8 mouse cellular contexts compared by ENCODE assay signal in the genomic region with DNA sequence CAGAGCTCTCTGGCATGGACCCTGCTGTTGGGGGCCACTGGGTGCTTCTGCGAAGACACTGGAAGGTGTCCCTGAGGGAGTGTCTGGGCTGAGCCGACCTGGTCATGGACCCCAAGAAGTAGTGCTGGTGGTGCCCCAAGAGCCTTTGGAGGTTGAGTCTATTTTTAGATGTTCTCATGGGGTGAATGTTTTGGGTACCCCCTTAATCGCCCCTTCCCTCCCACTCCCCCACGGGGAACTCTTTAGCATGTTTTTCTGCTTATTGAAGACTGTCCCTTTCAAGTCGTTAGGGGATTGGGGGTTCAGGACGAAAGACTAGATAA. TPM values are rescaled to one million over a fixed set of nuclear protein-coding genes. Genes with fewer than 3 reads are reported as not detected.
A peak's percentile ranks its signal among the peaks of the same experiment; 100 is the strongest.
DNase-seq lines count a peak whose midpoint lies in the region; ATAC-seq and TF ChIP-seq lines count a peak whose summit lies in the region.

No protein-coding gene starts in this region.

- 9% methylated on average over 6 of the region's 6 CpGs for WGBS in kidney, embryonic 15.5 days
- 3% methylated on average over 6 of the region's 6 CpGs for WGBS in hindbrain, embryonic 15.5 days
- 2% methylated on average over 6 of the region's 6 CpGs for WGBS in midbrain, embryonic 15.5 days

- TF ChIP-seq POLR2A in cortical plate, adult 2 months (IDR thresholded peaks at IDR 0.05; ENCODE audit: extremely low read depth, insufficient read depth, low read length), result no peak

- no peaks in the 10 kb centered on the region for H3K27me3 ChIP-seq in kidney, embryonic 15.5 days
- no peaks in the 10 kb centered on the region for H3K27me3 ChIP-seq in hindbrain, embryonic 15.5 days
- H3K27me3 ChIP-seq in midbrain, embryonic 15.5 days (replicated peaks), result no peaks in the 10 kb centered on the region

- H3K27ac ChIP-seq in kidney, embryonic 15.5 days, result peak overlapping the region; percentile 100
- peak overlapping the region; percentile 78; the same call in 1 of the 2 replicates for H3K27ac ChIP-seq in cortical plate, adult 2 months (ENCODE audit: insufficient read depth, low read length)
- H3K27ac ChIP-seq in hindbrain, embryonic 15.5 days (replicated peaks), result peak overlapping the region; percentile 99
- H3K27ac ChIP-seq in midbrain, embryonic 15.5 days, result peak overlapping the region; percentile 99

- no peak for ATAC-seq in kidney, embryonic 15.5 days (replicated peaks; ENCODE audit: low FRiP score)
- 0 out of 2 replicates have a peak, but pooled peaks have one; percentile 20 for ATAC-seq in hindbrain, embryonic 15.5 days (ENCODE audit: low FRiP score, low read depth)
- ATAC-seq in midbrain, embryonic 15.5 days (replicated peaks), result peak; percentile 30
- no peak for ATAC-seq in megakaryocyte progenitor cell, adult 5-6 weeks (replicated peaks; ENCODE audit: poor library complexity)

- peaks cover 17% of the 10 kb centered on the region for H3K36me3 ChIP-seq in kidney, embryonic 15.5 days
- H3K36me3 ChIP-seq in hindbrain, embryonic 15.5 days, result no peaks in the 10 kb centered on the region
- H3K36me3 ChIP-seq in midbrain, embryonic 15.5 days (replicated peaks), result no peaks in the 10 kb centered on the region

- H3K4me1 ChIP-seq in kidney, embryonic 15.5 days, result peaks cover 15% of the 10 kb centered on the region
- H3K4me1 ChIP-seq in cortical plate, adult 2 months (ENCODE audit: control insufficient read depth, insufficient read depth, low read length), result no peaks in the 10 kb centered on the region; the same call in 1 of the 2 replicates
- H3K4me1 ChIP-seq in hindbrain, embryonic 15.5 days (replicated peaks), result peaks cover 16% of the 10 kb centered on the region
- peaks cover 15% of the 10 kb centered on the region for H3K4me1 ChIP-seq in midbrain, embryonic 15.5 days

- peak overlapping the region; percentile 97 for H3K9ac ChIP-seq in kidney, embryonic 15.5 days
- peak overlapping the region; percentile 92 for H3K9ac ChIP-seq in hindbrain, embryonic 15.5 days
- H3K9ac ChIP-seq in midbrain, embryonic 15.5 days, result peak overlapping the region; percentile 90

- H3K4me3 ChIP-seq in kidney, embryonic 15.5 days (replicated peaks), result peak overlapping the region; percentile 84
- H3K4me3 ChIP-seq in cortical plate, adult 2 months (ENCODE audit: insufficient read depth, low read length), result peak overlapping the region; percentile 99
- H3K4me3 ChIP-seq in hindbrain, embryonic 15.5 days, result peak overlapping the region; percentile 86
- peak overlapping the region; percentile 80 for H3K4me3 ChIP-seq in midbrain, embryonic 15.5 days

- DNase-seq in kidney, adult 9 months, result no peak
- DNase-seq in thymus, postnatal 36 days, result no peak
- DNase-seq in ovary, postnatal 14 days (ENCODE audit: low spot score), result no peak

- no peak for TF ChIP-seq CTCF in cortical plate, adult 2 months (IDR thresholded peaks at IDR 0.05; ENCODE audit: extremely low read depth, insufficient read depth, low read length)

- H3K4me2 ChIP-seq in kidney, embryonic 15.5 days, result peak overlapping the region; percentile 70
- H3K4me2 ChIP-seq in hindbrain, embryonic 15.5 days, result peak overlapping the region; percentile 90
- peak overlapping the region; percentile 80 for H3K4me2 ChIP-seq in midbrain, embryonic 15.5 days

- no peaks in the 10 kb centered on the region for H3K9me3 ChIP-seq in kidney, embryonic 15.5 days (replicated peaks)
- H3K9me3 ChIP-seq in hindbrain, embryonic 15.5 days, result no peaks in the 10 kb centered on the region
- H3K9me3 ChIP-seq in midbrain, embryonic 15.5 days, result no peaks in the 10 kb centered on the region

RNA-seq across cellular contexts. Expression of gene Mllt10, which starts 10.6 kb away (rescaled TPM):
- 72.9 and 73.1 TPM in 2 replicates for polyA plus RNA-seq in kidney, embryonic 15.5 days (2015; fragmentation: Nextera tagmentation; extraction: Ambion mirVana)
- 37.1 and 38.0 TPM in 2 replicates for polyA plus RNA-seq in cortical plate, adult 2 months (2012; rRNA removed)
- 45.6 and 50.0 TPM in 2 replicates for polyA plus RNA-seq in hindbrain, embryonic 15.5 days (2015; fragmentation: Nextera tagmentation; extraction: Ambion mirVana)
- 49.9 and 53.1 TPM in 2 replicates for polyA plus RNA-seq in midbrain, embryonic 15.5 days (2015; fragmentation: Nextera tagmentation; extraction: Ambion mirVana)
- 62.3 and 96.1 TPM in 2 replicates for total RNA-seq in megakaryocyte progenitor cell, adult 5-6 weeks (2015)
- 41.4 and 57.9 TPM in 2 replicates for total RNA-seq in megakaryocyte progenitor cell, adult 5-6 weeks (2017)

RNA-seq across cellular contexts. Expression of gene Skida1, which starts 16.8 kb away (rescaled TPM):
- 10.3 and 11.8 TPM in 2 replicates for polyA plus RNA-seq in kidney, embryonic 15.5 days (2015; fragmentation: Nextera tagmentation; extraction: Ambion mirVana)
- 5.4 and 7.4 TPM in 2 replicates for polyA plus RNA-seq in cortical plate, adult 2 months (2012; rRNA removed)
- polyA plus RNA-seq in hindbrain, embryonic 15.5 days (2015; fragmentation: Nextera tagmentation; extraction: Ambion mirVana), result 6.5 and 7.1 TPM in 2 replicates
- polyA plus RNA-seq in midbrain, embryonic 15.5 days (2015; fragmentation: Nextera tagmentation; extraction: Ambion mirVana), result 8.1 and 9.0 TPM in 2 replicates
- total RNA-seq in megakaryocyte progenitor cell, adult 5-6 weeks (2015), result not detected in 2 replicates
- total RNA-seq in megakaryocyte progenitor cell, adult 5-6 weeks (2017), result 0.14 TPM in 1 of 2 replicates, not detected in the other

RNA-seq across cellular contexts. Expression of gene A930004D18Rik, which starts 28.1 kb away (rescaled TPM):
- 12.0 and 15.1 TPM in 2 replicates for polyA plus RNA-seq in kidney, embryonic 15.5 days (2015; fragmentation: Nextera tagmentation; extraction: Ambion mirVana)
- 1.9 and 2.1 TPM in 2 replicates for polyA plus RNA-seq in cortical plate, adult 2 months (2012; rRNA removed)
- polyA plus RNA-seq in hindbrain, embryonic 15.5 days (2015; fragmentation: Nextera tagmentation; extraction: Ambion mirVana), result 10.8 and 11.1 TPM in 2 replicates
- 8.1 and 11.8 TPM in 2 replicates for polyA plus RNA-seq in midbrain, embryonic 15.5 days (2015; fragmentation: Nextera tagmentation; extraction: Ambion mirVana)
- not detected in 2 replicates for total RNA-seq in megakaryocyte progenitor cell, adult 5-6 weeks (2015)
- total RNA-seq in megakaryocyte progenitor cell, adult 5-6 weeks (2017), result not detected in 2 replicates

Comparison
In these comparisons a context has a peak if more than half of its experiments do, and no peak if none do; other contexts are left out.
1. ATAC-seq: peak in hindbrain, embryonic 15.5 days (single experiment) and midbrain, embryonic 15.5 days (single experiment); none in kidney, embryonic 15.5 days (single experiment) and megakaryocyte progenitor cell, adult 5-6 weeks (single experiment).
2. Peak in every context shown above with its lines, with median percentiles within 50 percentile points of each other: H3K27ac ChIP-seq, H3K4me2 ChIP-seq, H3K4me3 ChIP-seq and H3K9ac ChIP-seq.